Mouse (Mus musculus) ES-E14 (cell line): ENCODE results near the gene Mt2. TPM values are rescaled to one million over a fixed set of nuclear protein-coding genes. Genes with fewer than 3 reads are reported as not detected.

Experiments used
- DNase-seq: peaks from one replicate; pipeline ENCODE4 v3.0.0-alpha.2; 2013; ENCODE audit warnings: low read depth, low spot score
- H3K27ac ChIP-seq: 2 replicates; pipeline ENCODE4 v1.5.1; 2012; ENCODE audit warnings: low read depth, mild to moderate bottlenecking, low read length, moderate library complexity, mixed read lengths; ENCODE audit not compliant: poor library complexity, insufficient read depth, severe bottlenecking
- H3K36me3 ChIP-seq: 2 replicates; pipeline ENCODE4 v1.6.1; 2012; ENCODE audit warnings: mild to moderate bottlenecking, low read length, moderate library complexity, mixed read lengths; ENCODE audit not compliant: control insufficient read depth, poor library complexity, insufficient read depth, severe bottlenecking
- H3K4me1 ChIP-seq, 2 experiments: fragments of 150-350 bp in 1 of 2; sonication (generic) in 1 of 2; 2 replicates each; pipeline ENCODE4 v1.6.1; 2012; ENCODE audit warnings: low read length in 2 of 2, mild to moderate bottlenecking in 1 of 2, mixed read lengths in 1 of 2; ENCODE audit not compliant: control insufficient read depth in 2 of 2, insufficient read depth in 2 of 2, poor library complexity in 1 of 2
- H3K4me3 ChIP-seq, 2 experiments: fragments of 150-350 bp in 1 of 2; sonication (generic) in 1 of 2; 2 replicates each; pipeline ENCODE4 v1.5.1; 2012; ENCODE audit warnings: low read length in 2 of 2, low read depth in 1 of 2, mild to moderate bottlenecking in 1 of 2, mixed read lengths in 1 of 2; ENCODE audit not compliant: insufficient read depth in 1 of 2, poor library complexity in 1 of 2, severe bottlenecking in 1 of 2
- H3K9ac ChIP-seq: 2 replicates; pipeline ENCODE4 v1.6.1; 2012; ENCODE audit warnings: low read depth, mild to moderate bottlenecking, low read length, mixed read lengths; ENCODE audit not compliant: poor library complexity, insufficient read depth, severe bottlenecking
- H3K9me3 ChIP-seq: fragments of 150-350 bp; sonication (generic); 2 replicates; pipeline ENCODE4 v1.6.1; 2012; ENCODE audit warnings: low read depth, mild to moderate bottlenecking, low read length; ENCODE audit not compliant: control insufficient read depth, insufficient read depth
- CHD2 ChIP-seq: IDR thresholded peaks from 2 replicates; pipeline ENCODE4 v1.6.1; 2014; ENCODE audit warnings: mild to moderate bottlenecking, low read depth, low read length, inconsistent platforms
- HCFC1 ChIP-seq: IDR thresholded peaks from 2 replicates; pipeline ENCODE4 v1.6.1; 2012; ENCODE audit warnings: low read length, inconsistent platforms, borderline replicate concordance; ENCODE audit not compliant: insufficient read depth
- MAFK ChIP-seq: IDR thresholded peaks from 2 replicates; pipeline ENCODE4 v1.6.1; 2014; ENCODE audit warnings: mild to moderate bottlenecking, low read depth, low read length, inconsistent platforms; ENCODE audit not compliant: insufficient read depth
- ZC3H11A ChIP-seq: IDR thresholded peaks from 2 replicates; pipeline ENCODE4 v1.6.1; 2012; ENCODE audit warnings: low read depth, mild to moderate bottlenecking, inconsistent platforms, low read length, borderline replicate concordance
- ZNF384 ChIP-seq: IDR thresholded peaks from 2 replicates; pipeline ENCODE4 v1.6.1; 2012; ENCODE audit warnings: low read depth, low read length, inconsistent platforms
- in situ Hi-C, 2 experiments: fragments of 600-800 bp; cut with MboI; formaldehyde crosslinking; loops; one replicate each; pipeline ENCODE4 v1.15.1; 2025; ENCODE audit warnings: low sequenced_read_pairs in 2 of 2, inconsistent platforms in 1 of 2; ENCODE audit not compliant: unreplicated experiment in 2 of 2
- total RNA-seq: library from RNA; depleted of rRNA; stranded (reverse); fragments of 300-350 nt; gene quantifications from 2 replicates; pipeline ENCODE4 v1.2.3, GENCODE M21; 2012; rRNA removed

Gene Mt2
- total RNA-seq, 1 experiment = 635 TPM

- no peak for TF ChIP-seq HCFC1
- TF ChIP-seq ZC3H11A = no peak
- TF ChIP-seq MAFK = no peak
- Histone ChIP-seq H3K36me3 (no peaks in the 10 kb centered on the region), H3K9ac (no peak overlapping the region), H3K4me3 (no peak overlapping the region), H3K27ac (no peak overlapping the region), H3K4me1 (peaks cover 0 to 2% of the 10 kb centered on the region in 2 experiments; a peak in 2 of 4 replicates), H3K9me3 (no peaks in the 10 kb centered on the region)
- DNase-seq = no peak
- in situ Hi-C loops = loop anchor here (25.0 kb wide), 3 partner anchors 548 to 1173 kb away; partner anchors contain the start of gene Ces1a (in 1 of the 2)
Observed at GRCm38 (mm10) chr8:94210225-94210624, 37.8 kb downstream of the Mt2 start.

DNA sequence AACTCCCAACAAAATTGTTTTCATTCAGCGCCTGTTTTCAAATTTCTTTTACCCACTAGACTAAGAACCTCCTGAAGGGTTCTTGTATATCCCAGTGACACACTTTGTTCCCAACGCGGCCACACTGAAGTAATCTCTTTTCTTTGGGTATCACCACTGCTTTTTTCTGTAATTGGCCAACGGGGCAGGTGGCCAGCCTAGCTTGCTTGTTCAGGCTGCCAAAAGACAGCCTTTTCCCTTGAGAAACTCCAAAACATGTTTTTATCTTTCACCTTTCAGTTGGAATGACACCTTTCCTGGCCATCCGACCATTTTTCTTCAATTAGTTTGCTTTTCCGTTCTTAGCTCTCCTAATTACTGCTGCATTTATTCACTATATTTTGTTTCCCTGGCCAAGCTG, 41.4 kb downstream of the Mt2 start:
- Histone ChIP-seq H3K4me3 (0 out of 4 replicates have a peak overlapping the region, but pooled peaks of 1 of the 2 experiments have one; percentile 9), H3K36me3 (peaks cover 2% of the 10 kb centered on the region; the same call in 1 of the 2 replicates), H3K9me3 (no peaks in the 10 kb centered on the region), H3K27ac (no peak overlapping the region), H3K9ac (no peak overlapping the region), H3K4me1 (peaks cover 3 to 4% of the 10 kb centered on the region in 2 experiments; a peak in 3 of 4 replicates)
- no peak for DNase-seq
- TF ChIP-seq HCFC1 (no peak), ZNF384 (no peak), ZC3H11A (no peak), CHD2 (no peak), MAFK (no peak)
- in situ Hi-C loops = loop anchor here (25.0 kb wide), 3 partner anchors 552 to 1177 kb away; partner anchors contain the start of gene Ces1a (in 1 of the 2)

- H3K9ac ChIP-seq = peak within 1 kb of the TSS; percentile 96
- DNase-seq = peak; percentile 99
- H3K36me3 ChIP-seq = peaks cover 2% of the 10 kb centered on the region; the same call in 1 of the 2 replicates
- peak within 1 kb of the TSS; percentile 36; the same call in 1 of the 2 replicates for H3K27ac ChIP-seq
- peak within 1 kb of the TSS; percentile 60 to 80 for H3K4me3 ChIP-seq
- peaks cover 3 to 4% of the 10 kb centered on the region in 2 experiments; a peak in 3 of 4 replicates for H3K4me1 ChIP-seq
- TF ChIP-seq MAFK = no peak
- TF ChIP-seq ZNF384 = no peak
- peak; percentile 60; the same call in 1 of the 2 replicates for TF ChIP-seq HCFC1
- TF ChIP-seq CHD2 = no peak
- TF ChIP-seq ZC3H11A = no peak
- no peaks in the 10 kb centered on the region for H3K9me3 ChIP-seq
- in situ Hi-C loops = loop anchor here (25.0 kb wide), 3 partner anchors 552 to 1177 kb away; partner anchors contain the start of gene Ces1a (in 1 of the 2)
Observed at GRCm38 (mm10) chr8:94214252-94215173, 42.0 kb downstream of the Mt2 start, which contains the start of gene Nup93. Gene Nup93, plus strand, starts transcription at chr8:94214564.

Other genes with a start within 250 kb of the Mt2 start
- gene Amfr, start 159.8 kb upstream of the Mt2 start, total RNA-seq = 67.1 and 73.6 TPM in 2 replicates
- 139 and 152 TPM in 2 replicates for gene Nudt21, start 135.6 kb upstream of the Mt2 start, total RNA-seq
- gene Ogfod1, start 135.5 kb upstream of the Mt2 start, total RNA-seq = 17.0 and 19.1 TPM in 2 replicates
- 25.6 and 26.0 TPM in 2 replicates for gene Bbs2, start 73.7 kb upstream of the Mt2 start, total RNA-seq
- gene Mt4, start 35.5 kb upstream of the Mt2 start, total RNA-seq = 1.6 and 6.4 TPM in 2 replicates
- gene Mt3, start 20.1 kb upstream of the Mt2 start, total RNA-seq = 2.1 and 6.6 TPM in 2 replicates
- gene Mt1, start 6.4 kb downstream of the Mt2 start, total RNA-seq = 306 and 332 TPM in 2 replicates
- 82.8 and 92.5 TPM in 2 replicates for gene Nup93, start 41.9 kb downstream of the Mt2 start, total RNA-seq
- 0.94 and 1.3 TPM in 2 replicates for gene Slc12a3, start 156.5 kb downstream of the Mt2 start, total RNA-seq
- gene Herpud1, start 213.8 kb downstream of the Mt2 start, total RNA-seq = 50.4 and 76.5 TPM in 2 replicates